Mouse (Mus musculus) hindbrain, embryonic 14.5 days (tissue): ENCODE data around the gene Morn3. TPM values are rescaled to one million over a fixed set of nuclear protein-coding genes. Genes with fewer than 3 reads are reported as not detected.
A peak's percentile ranks its signal among the peaks of the same experiment; 100 is the strongest.

Experiments
- ATAC-seq: fragments of 200-750 bp; cut with Nextera tagmentation; 2 replicates; pipeline ENCODE4 v1.8.0; 2017; ENCODE audit warnings: moderate number of reproducible peaks, mild to moderate bottlenecking, moderate TSS enrichment, moderate library complexity; ENCODE audit not compliant: low FRiP score
- DNase-seq: peaks from one replicate; pipeline ENCODE4 v3.0.0-alpha.2; 2015; ENCODE audit warnings: low spot score
- H3K27ac ChIP-seq: fragments of 300-500 bp; sonication (generic); 2 replicates; pipeline ENCODE4 v1.5.1; 2014; ENCODE audit warnings: mild to moderate bottlenecking, moderate library complexity
- H3K27me3 ChIP-seq: fragments of 300-500 bp; sonication (generic); 2 replicates; pipeline ENCODE4 v1.6.1; 2014; ENCODE audit warnings: mild to moderate bottlenecking, low read length, mixed read lengths; ENCODE audit not compliant: control insufficient read depth, insufficient read depth
- H3K36me3 ChIP-seq: fragments of 300-500 bp; sonication (generic); replicated peaks from 2 replicates; pipeline ENCODE4 v1.6.1; 2014; ENCODE audit not compliant: control insufficient read depth, insufficient read depth
- H3K4me1 ChIP-seq: fragments of 300-500 bp; sonication (generic); replicated peaks from 2 replicates; pipeline ENCODE4 v1.6.1; 2014; ENCODE audit warnings: antibody characterized with exemption, low read length, mixed read lengths; ENCODE audit not compliant: control insufficient read depth, insufficient read depth
- H3K4me2 ChIP-seq: fragments of 300-500 bp; sonication (generic); replicated peaks from 2 replicates; pipeline ENCODE4 v1.6.1; 2014; ENCODE audit warnings: mild to moderate bottlenecking, moderate library complexity
- H3K4me3 ChIP-seq: fragments of 300-500 bp; sonication (generic); replicated peaks from 2 replicates; pipeline ENCODE4 v1.5.1; 2014; ENCODE audit warnings: mild to moderate bottlenecking, low read length
- H3K9ac ChIP-seq: fragments of 300-500 bp; sonication (generic); 2 replicates; pipeline ENCODE4 v1.6.1; 2014
- H3K9me3 ChIP-seq: fragments of 300-500 bp; sonication (generic); 2 replicates; pipeline ENCODE4 v1.6.1; 2016; ENCODE audit warnings: low read length; ENCODE audit not compliant: control insufficient read depth
- WGBS: fragments of 180-500 bp; shearing (Covaris S2); extraction: QIAGEN DNeasy Blood & Tissue Kit; methylation state at CpG from one replicate; pipeline ENCODE4 v1.1.7; 2014; 5-methylcytosine and 5-hydroxymethylcytosine counted together
- polyA plus RNA-seq: library from polyadenylated mRNA; unstranded; fragments of >200 nt; fragmentation: Nextera tagmentation; extraction: Ambion mirVana; gene quantifications from 2 replicates; pipeline ENCODE4 v1.2.1, GENCODE M21; 2014

Gene Morn3
- polyA plus RNA-seq: 0.79 TPM in 1 of 2 replicates, not detected in the other

DNA sequence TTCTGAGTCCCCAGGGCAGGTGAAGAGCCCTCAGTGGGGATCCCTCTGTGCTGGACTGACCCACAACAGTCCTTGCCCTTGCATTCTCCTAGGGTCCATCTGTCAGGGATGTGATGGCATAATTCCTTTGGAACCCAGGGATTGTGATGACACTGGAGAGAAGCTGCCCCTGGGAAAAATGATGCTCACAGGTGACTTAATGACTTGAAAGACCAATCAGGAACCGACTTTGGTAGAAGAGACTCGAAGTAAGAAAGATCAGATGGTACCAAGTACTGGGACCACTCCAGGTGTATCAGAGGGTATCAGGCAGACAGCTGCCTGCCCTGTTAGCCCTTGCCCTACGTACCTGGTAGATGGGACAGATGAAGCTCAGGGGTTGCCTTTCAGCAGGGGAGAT is at the start of gene Morn3:
Gene Morn3 (minus strand): TSS at position 101 of the 400 bp plus-strand sequence.
- no peaks in the 10 kb centered on the region for H3K27me3 ChIP-seq
- H3K4me3 ChIP-seq: no peak within 1 kb of the TSS
- no peak for DNase-seq
- H3K36me3 ChIP-seq: no peaks in the 10 kb centered on the region
- H3K9ac ChIP-seq: no peak within 1 kb of the TSS
- no peak for ATAC-seq
- no peak within 1 kb of the TSS for H3K4me2 ChIP-seq
- no peaks in the 10 kb centered on the region for H3K9me3 ChIP-seq
- WGBS: 83% methylated on average over 3 of the region's 3 CpGs
- H3K27ac ChIP-seq: no peak within 1 kb of the TSS
- H3K4me1 ChIP-seq: no peaks in the 10 kb centered on the region

DNA sequence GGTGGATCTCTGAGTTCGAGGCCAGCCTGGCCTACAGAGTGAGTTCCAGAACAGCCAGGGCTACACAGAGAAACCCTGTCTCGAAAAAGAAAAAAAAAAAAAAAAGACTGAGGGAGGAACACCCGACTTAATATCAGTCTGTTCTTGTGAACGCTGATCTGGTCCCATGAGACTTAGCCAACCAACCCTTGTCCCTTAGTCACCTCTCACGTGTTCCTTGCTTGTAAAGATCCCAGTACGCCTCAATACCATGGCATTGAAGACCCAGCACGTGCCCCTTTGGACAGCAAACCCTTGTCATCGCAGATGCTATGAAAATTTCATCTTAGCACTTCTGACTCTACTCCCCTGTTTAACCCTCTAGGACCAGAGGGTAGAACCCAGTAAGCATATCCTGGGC is 49.5 kb upstream of the Morn3 start:
- Histone ChIP-seq H3K27me3 (no peaks in the 10 kb centered on the region), H3K4me3 (no peak overlapping the region), H3K9ac (no peak overlapping the region), H3K9me3 (no peaks in the 10 kb centered on the region), H3K27ac (no peak overlapping the region), H3K4me2 (no peak overlapping the region), H3K4me1 (no peaks in the 10 kb centered on the region), H3K36me3 (peaks cover 10% of the 10 kb centered on the region; the same call in 1 of the 2 replicates)
- 86% methylated on average over 8 of the region's 8 CpGs for WGBS
- DNase-seq (no peak), ATAC-seq (no peak)

DNA sequence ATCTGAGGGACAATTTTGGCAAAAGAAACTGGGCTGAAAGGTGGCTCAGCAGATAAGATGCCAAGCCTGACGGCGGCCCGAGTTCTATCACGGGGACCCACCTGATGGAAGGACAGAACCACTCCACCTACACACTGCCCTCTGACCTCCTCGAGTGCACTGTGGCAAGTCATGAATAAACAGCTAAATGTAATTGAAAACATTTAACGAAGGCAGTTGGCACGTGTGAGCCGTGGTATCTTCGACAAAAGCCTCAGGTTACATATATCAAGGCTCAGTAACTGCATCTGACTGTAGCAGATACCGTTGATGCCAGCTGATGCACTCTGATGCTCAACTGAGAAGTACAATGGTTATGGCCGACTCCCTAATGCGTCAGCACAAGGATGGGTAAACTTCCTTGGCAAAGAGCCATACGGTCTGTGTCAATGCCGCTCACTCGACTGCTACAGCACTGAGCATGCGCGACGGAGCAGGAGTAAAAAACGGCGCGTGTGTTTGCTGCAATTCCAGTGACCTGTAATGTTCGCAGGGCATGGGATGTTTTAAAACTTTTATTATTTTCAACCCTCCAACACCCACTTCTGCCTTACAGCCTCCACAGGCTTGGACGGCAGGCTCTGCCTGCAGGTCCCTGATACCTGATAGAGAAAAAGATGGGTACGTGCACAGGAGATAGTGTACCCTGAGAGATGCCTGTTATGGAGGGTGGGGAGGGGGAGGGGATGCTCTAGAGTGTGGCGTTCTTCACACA is 47.6 kb upstream of the Morn3 start:
- H3K27ac ChIP-seq: no peak overlapping the region
- no peak overlapping the region for H3K4me2 ChIP-seq
- no peak overlapping the region for H3K9ac ChIP-seq
- no peaks in the 10 kb centered on the region for H3K4me1 ChIP-seq
- H3K36me3 ChIP-seq: 0 out of 2 replicates have a peak, but pooled peaks cover 3% of the 10 kb centered on the region
- DNase-seq (peak; percentile 49), ATAC-seq (no peak)
- 73% methylated on average over 25 of the region's 25 CpGs for WGBS
- H3K27me3 ChIP-seq: no peaks in the 10 kb centered on the region
- no peaks in the 10 kb centered on the region for H3K9me3 ChIP-seq
- H3K4me3 ChIP-seq: no peak overlapping the region

DNA sequence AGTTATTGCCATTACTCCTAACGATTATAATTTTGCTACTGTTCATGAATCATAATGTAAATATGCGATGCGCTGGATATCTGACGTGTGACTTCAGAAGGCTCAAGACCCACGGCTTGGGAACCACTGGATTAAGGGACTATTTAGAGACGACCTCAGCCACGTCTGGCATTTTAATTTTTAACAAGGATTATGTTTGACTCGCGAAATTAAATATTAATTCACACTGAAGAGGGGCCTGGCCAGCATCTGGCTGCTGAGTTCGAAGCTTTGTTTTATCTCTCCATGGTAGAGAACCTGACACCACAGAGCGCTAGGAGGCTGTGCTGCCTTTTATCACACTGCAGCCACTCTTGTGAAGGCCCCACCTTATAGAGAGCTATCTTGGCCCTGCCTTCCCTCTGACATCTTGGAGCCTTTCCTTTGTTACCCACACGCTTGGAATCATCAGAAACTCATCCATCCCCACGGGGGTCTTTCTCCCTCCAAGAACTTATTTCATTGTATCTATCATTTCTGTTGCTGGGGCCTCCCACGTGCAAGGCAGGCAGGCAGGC is 46.3 kb upstream of the Morn3 start:
- no peaks in the 10 kb centered on the region for H3K4me1 ChIP-seq
- no peaks in the 10 kb centered on the region for H3K9me3 ChIP-seq
- WGBS: 74% methylated on average over 14 of the region's 14 CpGs
- ATAC-seq: no peak
- no peak for DNase-seq
- H3K36me3 ChIP-seq: no peaks in the 10 kb centered on the region
- no peak overlapping the region for H3K27ac ChIP-seq
- H3K4me2 ChIP-seq: no peak overlapping the region
- no peaks in the 10 kb centered on the region for H3K27me3 ChIP-seq
- H3K9ac ChIP-seq: no peak overlapping the region
- no peak overlapping the region for H3K4me3 ChIP-seq

DNA sequence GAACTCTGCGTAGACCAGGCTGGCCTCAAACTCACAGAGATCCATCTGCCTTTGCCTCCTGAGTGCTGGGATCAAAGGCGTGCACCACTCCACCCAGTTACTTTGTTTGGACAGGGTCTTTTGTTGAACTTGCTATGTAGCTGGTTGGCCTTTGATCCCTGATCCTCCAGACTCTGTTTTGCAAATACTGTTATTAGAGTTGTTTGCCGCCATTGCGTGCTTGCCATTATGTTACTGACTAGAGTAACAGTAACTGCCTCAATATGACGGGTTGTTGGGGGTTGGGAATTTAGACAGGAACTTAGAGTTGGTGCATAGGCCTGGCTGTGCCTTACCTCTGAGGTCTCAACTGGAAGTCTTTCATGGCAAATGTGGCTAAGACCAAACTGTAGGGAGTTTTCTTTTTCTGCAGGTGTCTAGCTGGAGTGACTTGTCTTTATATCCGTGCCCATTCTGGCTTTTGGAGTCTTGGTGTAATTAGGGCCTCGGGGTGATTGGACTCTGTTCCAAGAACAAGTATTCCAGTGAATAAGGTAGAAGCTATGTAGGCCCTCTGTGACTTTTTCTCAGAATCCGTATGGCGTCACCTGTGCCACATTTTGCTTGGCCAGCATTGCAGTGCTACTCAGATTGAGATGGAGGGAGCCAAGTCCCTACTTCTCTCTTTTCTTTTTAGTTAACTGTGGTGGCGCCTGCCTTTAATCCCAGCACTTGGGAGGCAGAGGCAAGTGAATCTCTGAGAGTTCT is 43.9 kb upstream of the Morn3 start:
- Histone ChIP-seq H3K36me3 (no peaks in the 10 kb centered on the region), H3K4me3 (no peak overlapping the region), H3K27me3 (no peaks in the 10 kb centered on the region), H3K4me1 (no peaks in the 10 kb centered on the region), H3K27ac (no peak overlapping the region), H3K9me3 (no peaks in the 10 kb centered on the region), H3K9ac (no peak overlapping the region), H3K4me2 (no peak overlapping the region)
- no peak for ATAC-seq
- 83% methylated on average over 10 of the region's 10 CpGs for WGBS
- DNase-seq: no peak

DNA sequence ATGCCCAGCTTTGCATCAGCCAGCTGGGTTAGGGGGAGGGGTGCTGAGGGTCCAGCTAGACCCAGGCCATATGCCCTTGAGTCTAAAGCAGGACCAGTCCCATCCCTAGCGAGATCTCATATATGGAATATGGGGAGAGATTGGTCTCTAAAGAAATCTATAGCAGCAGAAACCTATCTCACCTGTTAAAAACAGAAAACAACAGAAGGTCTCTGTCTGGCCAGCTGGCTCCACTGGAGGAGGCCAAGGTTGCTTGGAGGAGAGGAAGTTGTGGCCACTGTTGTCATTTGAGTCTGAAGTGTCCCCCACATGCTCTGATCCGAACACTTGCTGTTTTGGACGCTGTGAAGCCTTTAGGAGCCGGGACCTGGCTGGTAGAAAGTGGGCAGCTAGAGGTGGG is 42.0 kb upstream of the Morn3 start:
- no peak overlapping the region for H3K4me3 ChIP-seq
- no peak overlapping the region for H3K9ac ChIP-seq
- no peaks in the 10 kb centered on the region for H3K9me3 ChIP-seq
- H3K27me3 ChIP-seq: no peaks in the 10 kb centered on the region
- H3K4me2 ChIP-seq: no peak overlapping the region
- H3K4me1 ChIP-seq: no peaks in the 10 kb centered on the region
- H3K27ac ChIP-seq: no peak overlapping the region
- WGBS: 92% methylated on average over 4 of the region's 4 CpGs
- no peak for DNase-seq
- ATAC-seq: no peak
- H3K36me3 ChIP-seq: no peaks in the 10 kb centered on the region

DNA sequence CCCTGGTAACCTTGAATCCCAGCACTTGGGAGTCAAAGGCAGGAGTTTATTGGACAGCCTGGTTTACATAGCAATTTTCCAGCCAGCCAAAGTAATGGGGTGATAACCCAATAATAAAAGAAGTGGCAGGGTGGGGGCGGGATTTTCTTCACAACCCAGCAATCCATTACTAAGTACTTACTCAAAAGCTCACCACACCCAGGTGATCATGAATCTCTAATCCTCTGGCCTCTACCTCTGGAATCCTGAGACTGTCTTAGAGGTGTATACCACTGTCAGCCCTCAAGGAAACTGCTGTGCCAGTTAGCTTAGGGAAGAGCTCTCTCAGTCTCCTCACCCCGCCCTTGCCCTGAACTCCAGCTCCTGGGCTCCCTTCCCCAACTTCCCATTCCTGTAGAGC is 39.7 kb upstream of the Morn3 start:
- Histone ChIP-seq H3K36me3 (no peaks in the 10 kb centered on the region), H3K4me1 (no peaks in the 10 kb centered on the region), H3K4me3 (no peak overlapping the region), H3K9ac (no peak overlapping the region), H3K27me3 (no peaks in the 10 kb centered on the region), H3K27ac (no peak overlapping the region), H3K4me2 (no peak overlapping the region), H3K9me3 (no peaks in the 10 kb centered on the region)
- 89% methylated on average over 2 of the region's 2 CpGs for WGBS
- no peak for ATAC-seq
- DNase-seq: no peak

DNA sequence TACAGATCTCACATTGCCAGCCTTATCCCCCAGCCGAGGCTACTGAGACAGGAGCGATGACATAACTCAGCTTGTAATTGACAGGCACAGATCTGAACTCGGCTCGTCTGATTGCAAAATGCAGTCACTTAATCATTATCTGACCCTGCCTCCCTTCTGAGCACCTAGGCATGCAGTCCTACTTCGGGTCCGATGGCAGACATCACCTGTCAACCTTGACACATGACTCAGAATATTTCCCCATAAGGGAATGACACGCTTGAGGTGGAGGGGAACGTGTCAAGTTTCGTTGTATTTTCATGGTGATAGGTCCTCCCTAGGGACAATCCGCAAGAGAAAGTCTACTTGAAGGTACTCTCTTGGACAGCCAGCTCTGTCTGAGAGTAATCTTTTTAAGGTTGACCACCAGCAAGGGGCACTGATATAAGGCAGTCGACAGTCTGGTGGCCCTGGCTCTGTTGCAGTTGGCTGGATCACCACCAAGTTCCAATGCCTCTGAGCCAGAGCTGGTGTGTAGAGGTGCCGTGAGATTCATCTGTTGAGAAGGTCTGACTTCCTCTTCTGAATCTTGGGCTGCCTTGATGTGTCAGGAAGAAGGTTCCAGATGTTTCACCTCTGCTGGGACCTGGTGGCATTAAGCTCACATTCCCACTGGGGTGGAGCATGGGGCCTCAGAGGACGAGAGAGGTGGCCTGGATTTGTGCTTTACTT is 36.7 kb upstream of the Morn3 start:
- Histone ChIP-seq H3K36me3 (no peaks in the 10 kb centered on the region), H3K4me3 (no peak overlapping the region), H3K4me2 (no peak overlapping the region), H3K27ac (no peak overlapping the region), H3K27me3 (no peaks in the 10 kb centered on the region), H3K4me1 (no peaks in the 10 kb centered on the region), H3K9me3 (no peaks in the 10 kb centered on the region), H3K9ac (no peak overlapping the region)
- no peak for ATAC-seq
- 70% methylated on average over 13 of the region's 13 CpGs for WGBS
- no peak for DNase-seq

DNA sequence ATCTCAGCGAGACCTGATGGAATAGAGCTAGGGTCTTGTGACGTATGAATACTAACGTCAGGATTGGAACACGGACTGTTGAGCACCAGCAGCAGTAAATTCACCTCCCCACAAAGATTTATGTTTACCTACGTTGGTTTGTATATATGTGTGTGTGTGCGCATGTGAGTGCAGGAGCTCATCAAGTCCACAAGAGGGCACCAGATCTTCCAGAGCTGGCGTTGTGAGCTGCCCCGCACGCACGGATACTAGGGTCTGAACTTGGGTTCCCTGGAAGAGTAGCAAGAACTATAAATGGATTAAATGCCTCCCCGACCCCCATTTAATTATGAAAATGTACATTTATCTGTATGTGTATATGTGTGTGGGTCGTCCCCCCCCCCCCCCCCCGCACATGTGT is 33.7 kb upstream of the Morn3 start:
- Histone ChIP-seq H3K4me3 (no peak overlapping the region), H3K27ac (no peak overlapping the region), H3K36me3 (no peaks in the 10 kb centered on the region), H3K27me3 (no peaks in the 10 kb centered on the region), H3K4me2 (no peak overlapping the region), H3K4me1 (peaks cover 22% of the 10 kb centered on the region), H3K9me3 (no peaks in the 10 kb centered on the region), H3K9ac (no peak overlapping the region)
- no peak for ATAC-seq
- 97% methylated on average over 12 of the region's 13 CpGs for WGBS
- DNase-seq: no peak
